Mouse (Mus musculus) 3T3-L1 (cell line): ENCODE results near the gene Cbfa2t2.
A peak's percentile ranks its signal among the peaks of the same experiment; 100 is the strongest.

Source experiments
- DNase-seq: peaks from one replicate; pipeline ENCODE4 v3.0.0-alpha.2; 2015; ENCODE audit warnings: low read depth, low spot score

The Cbfa2t2 gene

GRCm38 (mm10) chr2:154568329-154569070, 132.2 kb downstream of the Cbfa2t2 start:
- peak; percentile 56 for DNase-seq

GRCm38 (mm10) chr2:154569071-154569748, 132.9 kb downstream of the Cbfa2t2 start:
- peak; percentile 79 for DNase-seq

GRCm38 (mm10) chr2:154569836-154570286, 133.6 kb downstream of the Cbfa2t2 start, which contains the start of gene E2f1:
TSS of gene E2f1 (minus strand) at chr2:154569892.
- peak; percentile 96 for DNase-seq

GRCm38 (mm10) chr2:154570666-154571065, 134.4 kb downstream of the Cbfa2t2 start:
- peak; percentile 51 for DNase-seq

- DNase-seq = peak; percentile 57
These were observed 135.0 kb downstream of the Cbfa2t2 start for GRCm38 (mm10) chr2:154571266-154571665.

GRCm38 (mm10) chr2:154571976-154572375, 135.7 kb downstream of the Cbfa2t2 start:
- peak; percentile 64 for DNase-seq

GRCm38 (mm10) chr2:154572996-154573395, 136.7 kb downstream of the Cbfa2t2 start:
- DNase-seq = no peak

GRCm38 (mm10) chr2:154574271-154574670, 138.0 kb downstream of the Cbfa2t2 start:
- DNase-seq = no peak

GRCm38 (mm10) chr2:154576876-154577743, 140.8 kb downstream of the Cbfa2t2 start:
- DNase-seq = no peak

- DNase-seq = no peak
These were observed 141.4 kb downstream of the Cbfa2t2 start for GRCm38 (mm10) chr2:154577744-154578067.

GRCm38 (mm10) chr2:154580586-154580985, 144.3 kb downstream of the Cbfa2t2 start:
- peak; percentile 26 for DNase-seq

- DNase-seq = no peak
These were observed 145.1 kb downstream of the Cbfa2t2 start for GRCm38 (mm10) chr2:154581421-154581820.

- DNase-seq = no peak
These were observed 147.9 kb downstream of the Cbfa2t2 start for GRCm38 (mm10) chr2:154583906-154584872.

GRCm38 (mm10) chr2:154584931-154585601, 148.8 kb downstream of the Cbfa2t2 start:
- DNase-seq = no peak

- peak; percentile 55 for DNase-seq
These were observed 150.1 kb downstream of the Cbfa2t2 start for GRCm38 (mm10) chr2:154586405-154586804.
